Mouse (Mus musculus) neural tube, embryonic 15.5 days (tissue): ENCODE results near the gene Fbln1. TPM values are rescaled to one million over a fixed set of nuclear protein-coding genes. Genes with fewer than 3 reads are reported as not detected.
A peak's percentile ranks its signal among the peaks of the same experiment; 100 is the strongest.

Source experiments
- ATAC-seq: fragments of 200-750 bp; cut with Nextera tagmentation; 2 replicates; pipeline ENCODE4 v1.8.0; 2017; ENCODE audit warnings: mild to moderate bottlenecking, moderate TSS enrichment, moderate library complexity; ENCODE audit not compliant: low FRiP score
- H3K27ac ChIP-seq: fragments of 300-500 bp; sonication (generic); replicated peaks from 2 replicates; pipeline ENCODE4 v1.5.1; 2015; ENCODE audit warnings: mild to moderate bottlenecking, inconsistent platforms
- H3K27me3 ChIP-seq: fragments of 300-500 bp; sonication (generic); replicated peaks from 2 replicates; pipeline ENCODE4 v1.6.1; 2015; ENCODE audit warnings: inconsistent platforms
- H3K36me3 ChIP-seq: fragments of 300-500 bp; sonication (generic); 2 replicates; pipeline ENCODE4 v1.6.1; 2015; ENCODE audit warnings: inconsistent platforms
- H3K4me1 ChIP-seq: fragments of 300-500 bp; sonication (generic); 2 replicates; pipeline ENCODE4 v1.6.1; 2015; ENCODE audit warnings: inconsistent platforms
- H3K4me2 ChIP-seq: fragments of 300-500 bp; sonication (generic); 2 replicates; pipeline ENCODE4 v1.6.1; 2015; ENCODE audit warnings: inconsistent platforms, mild to moderate bottlenecking, moderate library complexity
- H3K4me3 ChIP-seq: fragments of 300-500 bp; sonication (generic); replicated peaks from 2 replicates; pipeline ENCODE4 v1.5.1; 2015; ENCODE audit warnings: mild to moderate bottlenecking, inconsistent platforms
- H3K9ac ChIP-seq: fragments of 300-500 bp; sonication (generic); replicated peaks from 2 replicates; pipeline ENCODE4 v1.6.1; 2015; ENCODE audit warnings: mild to moderate bottlenecking, inconsistent platforms
- H3K9me3 ChIP-seq: fragments of 300-500 bp; sonication (generic); replicated peaks from 2 replicates; pipeline ENCODE4 v1.6.1; 2016; ENCODE audit warnings: inconsistent platforms
- WGBS: fragments of 180-500 bp; shearing (Covaris S2); methylation state at CpG from one replicate; pipeline ENCODE4 v1.1.7; 2015; ENCODE audit warnings: mixed read lengths; 5-methylcytosine and 5-hydroxymethylcytosine counted together
- polyA plus RNA-seq: library from polyadenylated mRNA; unstranded; fragments of >200 nt; fragmentation: Nextera tagmentation; extraction: Ambion mirVana; gene quantifications from 2 replicates; pipeline ENCODE4 v1.2.1, GENCODE M21; 2015

Gene Fbln1
- polyA plus RNA-seq, 1 experiment from 2014 or later: 54.2 TPM

DNA sequence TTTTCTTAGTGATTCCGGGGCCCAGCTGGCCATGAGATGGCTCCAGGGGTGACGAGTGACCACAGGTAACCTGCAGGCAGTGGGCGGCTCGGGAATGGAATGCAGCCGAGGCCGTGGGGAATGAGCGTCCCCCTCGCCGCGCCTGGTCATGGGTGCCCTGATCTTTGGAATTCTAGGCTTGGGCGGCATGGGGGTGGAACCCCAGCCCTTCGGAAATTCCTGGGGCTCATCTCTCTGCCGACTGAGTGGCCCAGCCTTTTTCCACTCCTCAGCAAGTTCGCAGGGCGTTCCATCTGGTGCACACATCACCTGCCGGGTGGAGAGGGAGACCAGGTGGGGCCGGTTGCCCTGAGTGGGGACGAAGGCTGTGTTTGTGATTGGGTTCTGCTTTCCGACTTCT, 62.1 kb downstream of the Fbln1 start:
- H3K4me3 ChIP-seq: no peak overlapping the region
- ATAC-seq: no peak
- H3K9me3 ChIP-seq: no peaks in the 10 kb centered on the region
- peaks cover 4% of the 10 kb centered on the region; the same call in 1 of the 2 replicates for H3K4me1 ChIP-seq
- no peaks in the 10 kb centered on the region; the same call in 1 of the 2 replicates for H3K27me3 ChIP-seq
- no peak overlapping the region for H3K4me2 ChIP-seq
- WGBS: 89% methylated on average over 19 of the region's 19 CpGs
- no peak overlapping the region for H3K9ac ChIP-seq
- H3K27ac ChIP-seq: no peak overlapping the region
- H3K36me3 ChIP-seq: no peaks in the 10 kb centered on the region

DNA sequence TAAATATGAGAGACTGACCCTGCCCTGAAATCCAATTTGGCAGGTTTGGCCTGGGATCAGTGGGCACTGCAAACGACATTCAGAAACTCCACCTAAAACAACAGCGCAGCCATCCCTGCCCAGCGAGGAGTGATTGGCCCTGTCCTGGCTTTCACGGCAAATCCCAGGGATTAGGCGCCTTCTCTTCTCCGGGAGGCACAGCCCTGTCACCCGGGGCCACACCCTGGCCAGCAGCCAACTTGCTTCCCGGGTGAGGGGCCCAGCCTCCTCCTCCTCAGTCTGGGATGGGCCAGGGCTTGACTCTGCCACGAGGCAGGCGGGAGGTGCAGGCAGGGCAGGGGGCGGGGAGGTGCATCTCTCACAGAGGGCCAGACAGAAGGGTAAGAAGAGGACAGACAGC, 67.2 kb downstream of the Fbln1 start:
- Histone ChIP-seq H3K36me3 (no peaks in the 10 kb centered on the region), H3K4me3 (no peak overlapping the region), H3K9ac (no peak overlapping the region), H3K4me2 (no peak overlapping the region), H3K27ac (no peak overlapping the region), H3K4me1 (peaks cover 4% of the 10 kb centered on the region; the same call in 1 of the 2 replicates), H3K27me3 (no peaks in the 10 kb centered on the region), H3K9me3 (no peaks in the 10 kb centered on the region)
- 33% methylated on average over 11 of the region's 11 CpGs for WGBS
- no peak for ATAC-seq

DNA sequence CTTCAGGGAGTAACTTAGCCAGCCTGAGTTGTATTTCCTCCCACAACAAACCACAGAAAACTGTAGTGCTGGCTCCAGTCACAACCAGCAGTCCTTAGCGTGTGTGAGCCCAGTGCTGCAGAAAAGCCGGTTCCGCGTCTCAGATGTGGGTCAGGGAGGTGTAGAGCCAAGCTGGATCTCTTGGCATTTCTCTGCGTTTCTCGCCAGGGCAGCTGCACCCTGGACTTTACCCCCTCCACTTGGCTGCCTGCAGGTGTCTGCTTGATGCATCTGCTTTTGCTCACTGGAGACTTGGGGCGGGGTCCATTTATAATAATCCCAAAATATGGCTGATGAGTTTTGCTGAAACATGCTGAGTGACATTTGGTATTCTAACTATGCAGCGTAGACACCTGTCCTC, 71.5 kb downstream of the Fbln1 start:
- no peak overlapping the region for H3K27ac ChIP-seq
- no peaks in the 10 kb centered on the region for H3K9me3 ChIP-seq
- 92% methylated on average over 8 of the region's 8 CpGs for WGBS
- H3K9ac ChIP-seq: no peak overlapping the region
- no peak overlapping the region for H3K4me2 ChIP-seq
- H3K36me3 ChIP-seq: no peaks in the 10 kb centered on the region
- H3K27me3 ChIP-seq: no peaks in the 10 kb centered on the region
- H3K4me3 ChIP-seq: no peak overlapping the region
- H3K4me1 ChIP-seq: peaks cover 4% of the 10 kb centered on the region; the same call in 1 of the 2 replicates
- no peak for ATAC-seq

DNA sequence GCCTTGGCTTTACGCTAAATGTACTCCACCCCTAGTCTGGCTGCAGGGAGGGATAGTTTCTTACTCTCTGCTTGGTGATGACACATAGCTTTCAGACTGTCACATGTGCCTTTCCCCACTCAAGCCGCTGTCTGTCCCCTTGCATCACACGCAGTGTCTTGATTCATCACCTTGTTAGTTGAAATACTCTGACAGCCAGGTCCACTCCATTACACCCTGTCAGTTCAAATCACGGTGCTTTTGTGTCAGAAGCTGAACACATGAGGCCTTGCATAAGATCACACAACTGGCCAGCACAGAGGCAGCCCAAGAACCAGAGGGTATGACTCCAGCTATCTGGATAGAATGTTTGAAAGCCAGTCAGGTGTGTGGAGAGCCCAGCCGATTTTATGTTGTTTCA, 73.2 kb downstream of the Fbln1 start:
- Histone ChIP-seq H3K9ac (no peak overlapping the region), H3K27ac (no peak overlapping the region), H3K4me2 (no peak overlapping the region), H3K4me1 (no peaks in the 10 kb centered on the region), H3K9me3 (no peaks in the 10 kb centered on the region), H3K36me3 (no peaks in the 10 kb centered on the region), H3K27me3 (no peaks in the 10 kb centered on the region), H3K4me3 (no peak overlapping the region)
- 86% methylated on average over 5 of the region's 5 CpGs for WGBS
- ATAC-seq: no peak

DNA sequence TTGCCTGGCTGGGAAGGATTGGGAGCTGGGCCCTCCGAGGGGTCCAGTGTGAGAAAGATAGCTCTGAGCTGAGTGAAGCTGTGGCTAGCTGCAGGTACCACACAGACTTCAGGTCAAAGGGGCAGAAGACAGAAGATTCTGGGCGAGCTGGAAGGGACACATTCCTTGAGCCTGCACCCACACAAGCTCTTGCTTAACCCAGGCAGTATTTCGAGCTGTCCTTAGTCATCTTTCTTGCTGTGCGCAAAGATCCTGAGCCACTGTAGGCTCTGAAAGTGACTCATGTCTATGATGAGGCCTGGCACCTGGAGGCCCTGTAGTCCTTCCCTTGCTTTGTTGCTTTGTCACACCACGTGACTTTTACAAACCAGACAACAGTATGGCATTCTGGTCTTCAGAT, 76.3 kb downstream of the Fbln1 start:
- no peak overlapping the region for H3K27ac ChIP-seq
- no peaks in the 10 kb centered on the region for H3K4me1 ChIP-seq
- 89% methylated on average over 5 of the region's 5 CpGs for WGBS
- H3K36me3 ChIP-seq: no peaks in the 10 kb centered on the region
- no peak overlapping the region for H3K9ac ChIP-seq
- H3K4me2 ChIP-seq: no peak overlapping the region
- H3K4me3 ChIP-seq: no peak overlapping the region
- no peak for ATAC-seq
- no peaks in the 10 kb centered on the region for H3K9me3 ChIP-seq
- H3K27me3 ChIP-seq: no peaks in the 10 kb centered on the region

DNA sequence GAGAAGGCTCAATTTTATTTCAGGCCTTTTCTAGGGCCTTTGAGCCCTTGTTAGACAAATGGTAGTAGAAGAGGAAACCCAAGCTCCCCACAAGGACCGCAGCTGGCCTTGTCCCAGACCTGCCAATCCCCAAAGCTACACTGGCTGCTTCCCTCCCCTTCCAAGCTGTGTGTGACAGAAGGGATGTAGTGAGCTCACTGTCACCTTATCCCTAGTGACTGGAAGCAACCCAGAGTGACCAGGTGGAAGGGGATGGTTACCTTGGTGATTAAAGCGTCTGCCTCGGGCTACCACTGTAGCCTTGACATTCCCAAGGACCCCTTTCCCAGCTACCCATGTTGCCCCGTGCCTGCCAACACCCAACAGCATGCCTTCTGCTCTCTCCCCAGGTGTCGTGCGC, 78.9 kb downstream of the Fbln1 start:
- H3K4me1 ChIP-seq: peaks cover 4% of the 10 kb centered on the region; the same call in 1 of the 2 replicates
- WGBS: 78% methylated on average over 6 of the region's 6 CpGs
- H3K9me3 ChIP-seq: no peaks in the 10 kb centered on the region
- H3K27me3 ChIP-seq: no peaks in the 10 kb centered on the region
- H3K4me2 ChIP-seq: no peak overlapping the region
- H3K4me3 ChIP-seq: no peak overlapping the region
- ATAC-seq: no peak
- no peak overlapping the region for H3K27ac ChIP-seq
- H3K36me3 ChIP-seq: no peaks in the 10 kb centered on the region
- H3K9ac ChIP-seq: no peak overlapping the region

DNA sequence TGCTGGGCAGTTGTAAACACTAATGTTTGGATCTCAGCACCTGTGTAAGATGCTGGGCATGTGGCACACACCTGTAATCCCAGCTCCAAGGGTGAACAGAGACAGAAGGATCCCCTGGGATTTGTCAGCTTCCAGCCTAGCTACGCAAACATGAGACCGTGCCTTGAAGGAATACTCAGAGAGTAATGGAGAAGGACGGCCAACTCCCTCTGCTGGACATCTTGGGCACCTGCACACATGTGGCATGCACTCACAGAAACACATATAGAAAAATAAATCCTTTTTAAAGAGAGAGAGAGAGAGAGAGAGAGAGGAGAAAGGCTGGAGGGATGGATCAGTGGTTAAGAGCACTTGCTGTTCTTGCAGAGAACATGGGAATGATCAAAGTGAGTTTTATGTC, 88.9 kb downstream of the Fbln1 start:
- no peak overlapping the region for H3K4me3 ChIP-seq
- H3K9me3 ChIP-seq: no peaks in the 10 kb centered on the region
- no peak overlapping the region for H3K4me2 ChIP-seq
- peaks cover 31% of the 10 kb centered on the region for H3K4me1 ChIP-seq
- H3K27me3 ChIP-seq: no peaks in the 10 kb centered on the region
- no peak for ATAC-seq
- H3K27ac ChIP-seq: no peak overlapping the region
- H3K36me3 ChIP-seq: no peaks in the 10 kb centered on the region
- H3K9ac ChIP-seq: no peak overlapping the region
- 78% methylated on average over 3 of the region's 3 CpGs for WGBS

DNA sequence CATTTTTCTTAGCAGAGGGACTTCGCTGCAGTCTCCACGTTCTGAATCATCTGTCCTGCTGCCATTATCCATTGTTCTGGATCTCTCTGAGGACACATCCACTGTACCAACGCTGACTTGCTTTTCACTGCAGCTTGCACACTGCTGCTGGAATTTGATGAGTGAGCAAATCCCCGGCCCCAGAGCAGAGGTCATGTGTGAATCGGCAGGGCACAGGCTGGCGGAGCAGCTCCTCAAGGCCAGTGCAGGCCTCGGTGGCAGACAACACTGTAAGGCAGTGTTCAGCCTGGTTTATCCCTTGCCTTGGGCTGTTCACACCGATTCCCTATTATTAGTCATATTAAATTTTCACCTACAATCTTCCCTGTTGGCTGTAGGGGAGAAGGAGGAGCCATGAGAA, 89.8 kb downstream of the Fbln1 start:
- Histone ChIP-seq H3K36me3 (no peaks in the 10 kb centered on the region), H3K27ac (peak overlapping the region; percentile 62), H3K9me3 (no peaks in the 10 kb centered on the region), H3K4me1 (peaks cover 31% of the 10 kb centered on the region), H3K9ac (0 out of 2 replicates have a peak overlapping the region, but pooled peaks have one; percentile 10), H3K27me3 (no peaks in the 10 kb centered on the region), H3K4me3 (no peak overlapping the region), H3K4me2 (no peak overlapping the region)
- no peak for ATAC-seq
- WGBS: 48% methylated on average over 8 of the region's 8 CpGs

DNA sequence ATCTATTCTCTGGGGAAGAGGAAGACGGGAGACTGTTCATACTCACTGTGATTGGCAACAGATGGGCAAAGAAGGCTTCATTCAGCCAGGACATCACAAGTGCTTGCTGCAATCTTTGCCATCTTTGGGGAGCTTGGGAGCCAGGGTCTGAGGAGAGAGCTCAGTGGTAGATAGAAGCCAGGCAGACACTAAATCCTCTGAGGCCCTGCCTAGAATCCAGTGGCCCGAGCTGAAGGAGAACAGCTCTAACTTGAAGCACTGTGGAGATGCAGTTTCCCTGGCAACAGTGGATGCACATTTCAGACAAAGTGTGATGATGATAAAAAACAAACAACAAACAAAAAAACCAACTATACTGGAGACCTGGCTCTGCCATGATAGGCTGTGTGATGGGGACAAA, 90.2 kb downstream of the Fbln1 start:
- no peak; the same call in 1 of the 2 replicates for ATAC-seq
- Histone ChIP-seq H3K27me3 (no peaks in the 10 kb centered on the region), H3K4me2 (no peak overlapping the region), H3K9me3 (no peaks in the 10 kb centered on the region), H3K27ac (peak overlapping the region; percentile 62), H3K4me3 (no peak overlapping the region), H3K4me1 (peaks cover 31% of the 10 kb centered on the region), H3K36me3 (no peaks in the 10 kb centered on the region), H3K9ac (no peak overlapping the region)
- 25% methylated on average over 2 of the region's 2 CpGs for WGBS

DNA sequence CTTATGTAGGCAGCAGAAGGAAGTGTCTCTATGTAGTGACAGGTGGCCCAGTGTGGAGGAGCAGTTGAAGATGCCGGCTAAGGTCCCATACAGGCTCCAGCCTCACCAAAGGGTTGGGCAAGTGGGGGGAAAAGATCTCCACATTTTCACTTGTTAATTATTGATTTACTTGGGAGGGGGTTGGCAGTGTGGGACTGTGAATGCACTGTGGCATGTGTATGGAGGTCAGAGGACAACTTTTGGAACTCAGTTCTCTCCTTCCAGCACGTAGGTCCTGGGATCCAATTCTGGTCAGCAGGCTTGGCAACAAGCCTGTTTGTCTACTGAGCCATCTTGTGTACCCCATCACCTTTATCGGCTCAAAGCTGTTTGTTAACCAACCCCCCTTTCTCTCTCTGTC, 90.8 kb downstream of the Fbln1 start:
- WGBS: 75% methylated on average over 3 of the region's 3 CpGs
- no peak for ATAC-seq

DNA sequence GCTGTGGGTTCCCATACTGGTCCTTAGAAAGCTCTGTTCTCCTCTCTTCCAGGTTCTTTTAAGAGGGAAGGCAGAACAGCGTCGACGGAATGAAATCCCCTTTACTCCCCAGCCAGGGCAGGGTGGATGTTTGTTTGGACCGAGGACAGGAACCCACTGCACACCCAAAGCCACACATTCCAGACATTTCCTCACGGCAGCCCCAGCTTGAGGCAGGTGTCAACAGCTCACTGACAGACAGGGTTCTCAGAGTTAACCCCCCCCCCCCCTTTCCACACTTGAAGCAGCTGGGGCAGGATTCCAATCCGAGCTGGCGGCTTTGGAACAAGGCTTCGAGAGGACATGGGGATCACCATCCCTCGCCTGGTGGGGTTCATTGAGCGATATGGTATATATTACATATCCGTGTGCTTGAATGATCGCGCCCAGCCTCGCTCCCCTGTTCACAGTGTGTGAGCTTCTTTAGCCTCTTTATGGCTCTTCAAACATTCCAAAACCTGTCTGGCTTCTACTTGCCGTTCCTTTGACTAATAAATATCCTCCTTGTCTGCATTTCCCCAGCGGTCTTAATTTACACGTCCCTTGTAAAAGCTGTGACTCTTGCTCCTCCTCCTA, 92.5 kb downstream of the Fbln1 start:
- 0 out of 2 replicates have a peak overlapping the region, but pooled peaks have one; percentile 2 for H3K4me2 ChIP-seq
- peaks cover 31% of the 10 kb centered on the region for H3K4me1 ChIP-seq
- ATAC-seq: no peak
- no peaks in the 10 kb centered on the region for H3K27me3 ChIP-seq
- no peak overlapping the region for H3K4me3 ChIP-seq
- no peaks in the 10 kb centered on the region for H3K9me3 ChIP-seq
- no peak overlapping the region for H3K9ac ChIP-seq
- WGBS: 51% methylated on average over 17 of the region's 17 CpGs
- no peaks in the 10 kb centered on the region for H3K36me3 ChIP-seq
- 0 out of 2 replicates have a peak overlapping the region, but pooled peaks have one; percentile 15 for H3K27ac ChIP-seq

More for the DNA sequence above, 90.8 kb downstream of the Fbln1 start:
- H3K4me2 ChIP-seq: no peak overlapping the region
- H3K4me1 ChIP-seq: peaks cover 31% of the 10 kb centered on the region
- no peaks in the 10 kb centered on the region for H3K9me3 ChIP-seq
- H3K36me3 ChIP-seq: no peaks in the 10 kb centered on the region
- no peaks in the 10 kb centered on the region for H3K27me3 ChIP-seq
- no peak overlapping the region for H3K27ac ChIP-seq
- H3K4me3 ChIP-seq: no peak overlapping the region
- H3K9ac ChIP-seq: no peak overlapping the region

DNA sequence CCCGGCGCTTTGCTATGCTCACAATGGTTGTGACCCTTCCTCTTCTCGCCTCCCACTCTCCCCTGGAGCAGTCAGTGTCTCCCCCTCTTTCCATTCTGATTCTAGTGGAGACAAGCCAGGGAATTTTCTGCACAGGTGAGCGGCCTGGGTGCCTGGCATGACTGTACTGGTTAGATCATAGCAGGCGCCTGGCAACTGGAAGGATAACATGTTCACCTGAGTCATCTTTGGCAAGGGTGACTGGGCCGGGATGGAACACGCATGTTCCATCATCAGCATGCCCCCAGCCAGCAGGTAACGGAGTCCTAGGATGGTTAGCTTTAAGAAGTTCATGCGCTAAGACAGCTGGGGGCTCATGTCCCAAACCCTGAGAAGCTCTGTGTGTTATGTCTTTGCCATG, 93.2 kb downstream of the Fbln1 start:
- Histone ChIP-seq H3K27ac (no peak overlapping the region), H3K4me2 (no peak overlapping the region), H3K27me3 (no peaks in the 10 kb centered on the region), H3K9ac (no peak overlapping the region), H3K4me3 (no peak overlapping the region), H3K4me1 (peaks cover 31% of the 10 kb centered on the region), H3K36me3 (no peaks in the 10 kb centered on the region), H3K9me3 (no peaks in the 10 kb centered on the region)
- WGBS: 91% methylated on average over 9 of the region's 9 CpGs
- ATAC-seq: no peak
